Mouse (Mus musculus) midbrain, embryonic 11.5 days (tissue): Measurements from ENCODE around the gene Batf. TPM values are rescaled to one million over a fixed set of nuclear protein-coding genes. Genes with fewer than 3 reads are reported as not detected.

Experiments
- ATAC-seq: fragments of 200-750 bp; cut with Nextera tagmentation; 2 replicates; pipeline ENCODE4 v1.8.0; 2017; ENCODE audit warnings: moderate TSS enrichment, moderate library complexity; ENCODE audit not compliant: low FRiP score
- DNase-seq: peaks from one replicate; pipeline ENCODE4 v3.0.0; 2015; ENCODE audit warnings: low spot score; ENCODE audit errors: missing footprints
- H3K27ac ChIP-seq: fragments of 300-500 bp; sonication (generic); 2 replicates; pipeline ENCODE4 v1.5.1; 2014; ENCODE audit warnings: low read depth, low read length
- H3K27me3 ChIP-seq: fragments of 300-500 bp; sonication (generic); 2 replicates; pipeline ENCODE4 v1.6.1; 2014; ENCODE audit warnings: mild to moderate bottlenecking, low read length, moderate library complexity, mixed read lengths; ENCODE audit not compliant: control insufficient read depth, insufficient read depth
- H3K36me3 ChIP-seq: fragments of 300-500 bp; sonication (generic); 2 replicates; pipeline ENCODE4 v1.6.1; 2014; ENCODE audit warnings: mild to moderate bottlenecking, low read length, moderate library complexity, mixed read lengths; ENCODE audit not compliant: control insufficient read depth, insufficient read depth
- H3K4me1 ChIP-seq: fragments of 300-500 bp; sonication (generic); 2 replicates; pipeline ENCODE4 v1.6.1; 2014; ENCODE audit warnings: low read length; ENCODE audit not compliant: control insufficient read depth, insufficient read depth
- H3K4me2 ChIP-seq: fragments of 300-500 bp; sonication (generic); 2 replicates; pipeline ENCODE4 v1.6.1; 2014; ENCODE audit warnings: mild to moderate bottlenecking, moderate library complexity
- H3K4me3 ChIP-seq: fragments of 300-500 bp; sonication (generic); 2 replicates; pipeline ENCODE4 v1.5.1; 2014; ENCODE audit warnings: low read depth, low read length
- H3K9ac ChIP-seq: fragments of 300-500 bp; sonication (generic); 2 replicates; pipeline ENCODE4 v1.6.1; 2014; ENCODE audit warnings: low read length
- H3K9me3 ChIP-seq: fragments of 300-500 bp; sonication (generic); 2 replicates; pipeline ENCODE4 v1.6.1; 2016; ENCODE audit warnings: low read length; ENCODE audit not compliant: control insufficient read depth
- WGBS: fragments of 180-500 bp; shearing (Covaris S2); extraction: QIAGEN DNeasy Blood & Tissue Kit; methylation state at CpG from one replicate; pipeline ENCODE4 v1.1.7; 2014; 5-methylcytosine and 5-hydroxymethylcytosine counted together
- polyA plus RNA-seq: library from polyadenylated mRNA; unstranded; fragments of >200 nt; fragmentation: Nextera tagmentation; extraction: Ambion mirVana; gene quantifications from 2 replicates; pipeline ENCODE4 v1.2.1, GENCODE M21; 2014

Gene Batf
- polyA plus RNA-seq, 1 experiment from 2014 or later = 1.7 TPM

- H3K9me3 ChIP-seq = no peaks in the 10 kb centered on the region
- WGBS = 35% methylated on average over 17 of the region's 17 CpGs
- H3K4me3 ChIP-seq = no peak overlapping the region
- ATAC-seq (no peak), DNase-seq (peak; percentile 98)
- H3K27me3 ChIP-seq = no peaks in the 10 kb centered on the region
- H3K4me2 ChIP-seq = no peak overlapping the region
- no peaks in the 10 kb centered on the region for H3K4me1 ChIP-seq
- H3K27ac ChIP-seq = no peak overlapping the region
- H3K9ac ChIP-seq = no peak overlapping the region
- H3K36me3 ChIP-seq = no peaks in the 10 kb centered on the region
Measured at GRCm38 (mm10) chr12:85729022-85729944, 42.8 kb downstream of the Batf start.

GRCm38 (mm10) chr12:85729945-85730290 lies 43.4 kb downstream of the Batf start:
- 75% methylated on average over 6 of the region's 6 CpGs for WGBS
- no peak for ATAC-seq
- no peak overlapping the region for H3K4me2 ChIP-seq

GRCm38 (mm10) chr12:85736203-85736602 lies 49.7 kb downstream of the Batf start:
- H3K27ac ChIP-seq = no peak overlapping the region
- no peak overlapping the region for H3K4me2 ChIP-seq
- no peaks in the 10 kb centered on the region for H3K27me3 ChIP-seq
- no peak overlapping the region for H3K4me3 ChIP-seq
- DNase-seq = no peak
- H3K4me1 ChIP-seq = no peaks in the 10 kb centered on the region
- 83% methylated on average over 2 of the region's 2 CpGs for WGBS
- no peaks in the 10 kb centered on the region for H3K36me3 ChIP-seq
- no peaks in the 10 kb centered on the region for H3K9me3 ChIP-seq
- H3K9ac ChIP-seq = no peak overlapping the region
- no peak for ATAC-seq

More at GRCm38 (mm10) chr12:85729945-85730290, 43.4 kb downstream of the Batf start:
- no peaks in the 10 kb centered on the region for H3K9me3 ChIP-seq
- no peaks in the 10 kb centered on the region for H3K4me1 ChIP-seq
- no peak overlapping the region for H3K4me3 ChIP-seq
- no peak overlapping the region for H3K9ac ChIP-seq
- H3K36me3 ChIP-seq = no peaks in the 10 kb centered on the region
- no peak for DNase-seq
- no peaks in the 10 kb centered on the region for H3K27me3 ChIP-seq
- H3K27ac ChIP-seq = no peak overlapping the region

- no peaks in the 10 kb centered on the region for H3K27me3 ChIP-seq
- no peak overlapping the region for H3K4me2 ChIP-seq
- no peak for DNase-seq
- no peak overlapping the region for H3K27ac ChIP-seq
- no peaks in the 10 kb centered on the region for H3K4me1 ChIP-seq
- WGBS = 90% methylated on average over 3 of the region's 3 CpGs
- H3K4me3 ChIP-seq = no peak overlapping the region
- H3K9ac ChIP-seq = no peak overlapping the region
- no peak for ATAC-seq
- no peaks in the 10 kb centered on the region for H3K36me3 ChIP-seq
- H3K9me3 ChIP-seq = no peaks in the 10 kb centered on the region
Measured at GRCm38 (mm10) chr12:85736960-85737359, 50.5 kb downstream of the Batf start.

GRCm38 (mm10) chr12:85745827-85746695 lies 59.6 kb downstream of the Batf start, which contains the start of gene Flvcr2:
Flvcr2 (plus strand) TSS chr12:85746539.
- Histone ChIP-seq H3K4me3 (peak within 1 kb of the TSS; percentile 40), H3K36me3 (no peaks in the 10 kb centered on the region), H3K4me2 (peak within 1 kb of the TSS; percentile 90), H3K9ac (peak within 1 kb of the TSS; percentile 52), H3K27ac (no peak within 1 kb of the TSS), H3K9me3 (no peaks in the 10 kb centered on the region), H3K4me1 (no peaks in the 10 kb centered on the region; the same call in 1 of the 2 replicates), H3K27me3 (peaks cover 11% of the 10 kb centered on the region)
- ATAC-seq = peak; percentile 87
- peak; percentile 96 for DNase-seq
- WGBS = 1% methylated on average over 51 of the region's 51 CpGs

GRCm38 (mm10) chr12:85746696-85747219 lies 60.3 kb downstream of the Batf start:
- peak overlapping the region; percentile 52 for H3K9ac ChIP-seq
- no peaks in the 10 kb centered on the region for H3K36me3 ChIP-seq
- peak overlapping the region; percentile 40 for H3K4me3 ChIP-seq
- peak overlapping the region; percentile 90 for H3K4me2 ChIP-seq
- H3K9me3 ChIP-seq = no peaks in the 10 kb centered on the region
- peak; percentile 90 for DNase-seq
- ATAC-seq = peak; percentile 57
- H3K27me3 ChIP-seq = peaks cover 11% of the 10 kb centered on the region
- no peaks in the 10 kb centered on the region; the same call in 1 of the 2 replicates for H3K4me1 ChIP-seq
- no peak overlapping the region for H3K27ac ChIP-seq
- WGBS = 20% methylated on average over 21 of the region's 21 CpGs

GRCm38 (mm10) chr12:85747343-85747742 lies 60.9 kb downstream of the Batf start:
- Histone ChIP-seq H3K4me3 (no peak overlapping the region), H3K36me3 (no peaks in the 10 kb centered on the region), H3K4me2 (no peak overlapping the region), H3K4me1 (no peaks in the 10 kb centered on the region; the same call in 1 of the 2 replicates), H3K27me3 (peaks cover 11% of the 10 kb centered on the region), H3K9me3 (no peaks in the 10 kb centered on the region), H3K9ac (no peak overlapping the region), H3K27ac (no peak overlapping the region)
- no peak for ATAC-seq
- 92% methylated on average over 10 of the region's 10 CpGs for whole genome bisulfite sequencing
- DNase-seq = no peak

GRCm38 (mm10) chr12:85749861-85750260 lies 63.4 kb downstream of the Batf start:
- Histone ChIP-seq H3K4me1 (no peaks in the 10 kb centered on the region; the same call in 1 of the 2 replicates), H3K27me3 (peaks cover 11% of the 10 kb centered on the region), H3K4me2 (no peak overlapping the region), H3K4me3 (no peak overlapping the region), H3K27ac (no peak overlapping the region), H3K9me3 (no peaks in the 10 kb centered on the region), H3K9ac (no peak overlapping the region), H3K36me3 (no peaks in the 10 kb centered on the region)
- WGBS = 89% methylated on average over 9 of the region's 9 CpGs
- ATAC-seq = no peak
- no peak for DNase-seq
